Mouse (Mus musculus) hindbrain, postnatal 0 days (tissue): ENCODE results near the gene Mcub. TPM values are rescaled to one million over a fixed set of nuclear protein-coding genes. Genes with fewer than 3 reads are reported as not detected.
A peak's percentile ranks its signal among the peaks of the same experiment; 100 is the strongest.

Experiments
- ATAC-seq: fragments of 200-750 bp; cut with Nextera tagmentation; 2 replicates; pipeline ENCODE4 v1.8.0; 2017; ENCODE audit warnings: mild to moderate bottlenecking, moderate TSS enrichment, moderate library complexity
- DNase-seq: peaks from one replicate; pipeline ENCODE4 v3.0.0-alpha.2; 2015; ENCODE audit warnings: low spot score
- H3K27ac ChIP-seq: fragments of 300-500 bp; sonication (generic); 2 replicates; pipeline ENCODE4 v1.5.1; 2014; ENCODE audit warnings: mild to moderate bottlenecking
- H3K27me3 ChIP-seq: fragments of 300-500 bp; sonication (generic); 2 replicates; pipeline ENCODE4 v1.6.1; 2014; ENCODE audit warnings: low read length, mixed read lengths; ENCODE audit not compliant: insufficient read depth
- H3K36me3 ChIP-seq: fragments of 300-500 bp; sonication (generic); 2 replicates; pipeline ENCODE4 v1.6.1; 2014; ENCODE audit warnings: low read length, mixed read lengths; ENCODE audit not compliant: insufficient read depth
- H3K4me1 ChIP-seq: fragments of 300-500 bp; sonication (generic); 2 replicates; pipeline ENCODE4 v1.6.1; 2014; ENCODE audit warnings: antibody characterized with exemption, low read length, mixed read lengths; ENCODE audit not compliant: insufficient read depth
- H3K4me2 ChIP-seq: fragments of 300-500 bp; sonication (generic); 2 replicates; pipeline ENCODE4 v1.6.1; 2014; ENCODE audit warnings: low read depth, mild to moderate bottlenecking, low read length, moderate library complexity, mixed read lengths
- H3K4me3 ChIP-seq: fragments of 300-500 bp; sonication (generic); 2 replicates; pipeline ENCODE4 v1.5.1; 2014; ENCODE audit warnings: low read length
- H3K9ac ChIP-seq: fragments of 300-500 bp; sonication (generic); replicated peaks from 2 replicates; pipeline ENCODE4 v1.6.1; 2014; ENCODE audit warnings: mild to moderate bottlenecking, low read length, moderate library complexity, mixed read lengths
- H3K9me3 ChIP-seq: fragments of 300-500 bp; sonication (generic); 2 replicates; pipeline ENCODE4 v1.6.1; 2016; ENCODE audit warnings: low read length, mixed read lengths
- CTCF ChIP-seq: IDR thresholded peaks from 2 replicates; pipeline ENCODE4 v1.5.1; 2016; ENCODE audit warnings: antibody characterized with exemption, control low read depth, low read depth
- WGBS: fragments of 180-500 bp; shearing (Covaris S2); extraction: QIAGEN DNeasy Blood & Tissue Kit; methylation state at CpG from one replicate; pipeline ENCODE4 v1.1.7; 2014; 5-methylcytosine and 5-hydroxymethylcytosine counted together
- polyA plus RNA-seq: library from polyadenylated mRNA; unstranded; fragments of >200 nt; fragmentation: Nextera tagmentation; extraction: Ambion mirVana; gene quantifications from 2 replicates; pipeline ENCODE4 v1.2.1, GENCODE M21; 2015
- total RNA-seq: library from RNA; depleted of rRNA; stranded (reverse); fragments of >200 nt; gene quantifications from 2 replicates; pipeline ENCODE4 v1.2.3, GENCODE M21; 2014; rRNA removed

Gene Mcub
- total RNA-seq (3.4 and 3.6 TPM in 2 replicates), polyA plus RNA-seq (6.6 and 7.4 TPM in 2 replicates)

DNA sequence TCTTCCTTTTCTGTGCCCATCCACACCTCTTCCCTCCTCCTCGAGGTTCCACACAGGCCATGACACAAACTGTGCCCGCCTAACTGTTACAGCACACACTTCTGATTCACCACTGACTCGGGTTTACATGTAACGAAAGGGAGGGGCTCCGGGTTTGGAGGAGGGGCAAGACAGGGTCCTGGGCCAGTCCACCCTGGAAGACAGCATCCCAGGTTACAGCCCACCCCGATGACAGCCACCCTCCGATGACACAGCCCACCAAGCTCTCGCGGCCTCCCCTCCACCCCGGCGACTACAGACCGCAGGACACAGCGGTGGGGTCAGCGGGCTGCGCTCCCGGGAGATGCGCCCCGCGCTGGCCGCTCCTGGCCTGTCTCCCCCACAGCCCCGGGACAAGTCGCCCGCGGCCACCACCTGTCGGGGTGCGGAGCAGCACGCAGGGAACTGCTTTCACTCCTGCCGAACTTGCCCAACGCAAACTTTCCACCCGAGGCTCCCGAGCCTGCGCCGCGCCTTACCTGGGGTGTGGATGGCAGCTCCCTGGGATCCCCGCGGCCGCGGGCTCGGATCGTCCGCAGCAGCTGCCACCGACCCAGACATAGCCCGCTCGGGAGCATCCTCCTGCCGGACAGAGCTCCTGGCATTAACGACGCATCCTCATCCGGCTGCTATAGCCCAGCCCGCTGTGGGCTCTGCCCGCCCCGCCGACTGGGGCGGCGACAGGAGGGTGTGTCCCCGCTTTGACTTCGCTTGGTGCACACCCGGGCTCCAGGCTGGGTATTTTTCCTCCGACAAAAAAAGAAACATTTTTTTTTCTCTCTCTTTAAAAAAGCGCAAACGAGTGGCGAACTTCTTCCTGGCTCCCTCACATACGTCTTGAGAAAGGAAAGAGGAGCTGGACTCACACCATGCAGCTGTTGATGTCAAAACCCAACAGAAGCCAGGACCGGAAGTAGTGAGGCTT is at the start of gene Mcub:
TSS of gene Mcub (minus strand) at position 775 of the 964 bp plus-strand sequence.
- Histone ChIP-seq H3K4me1 (peaks cover 9% of the 10 kb centered on the region), H3K9ac (peak within 1 kb of the TSS; percentile 54), H3K9me3 (no peaks in the 10 kb centered on the region), H3K27me3 (no peaks in the 10 kb centered on the region), H3K36me3 (no peaks in the 10 kb centered on the region), H3K4me2 (peak within 1 kb of the TSS; percentile 100), H3K27ac (no peak within 1 kb of the TSS), H3K4me3 (peak within 1 kb of the TSS; percentile 59)
- under 1% methylated on average over 62 of the region's 63 CpGs for WGBS
- no peak for TF ChIP-seq CTCF
- DNase-seq (peak; percentile 36), ATAC-seq (peak; percentile 59)

- WGBS = 89% methylated on average over 2 of the region's 2 CpGs
- Histone ChIP-seq H3K9me3 (no peaks in the 10 kb centered on the region), H3K4me1 (no peaks in the 10 kb centered on the region), H3K36me3 (peaks cover 11% of the 10 kb centered on the region; the same call in 1 of the 2 replicates), H3K27ac (no peak overlapping the region), H3K4me2 (no peak overlapping the region), H3K9ac (no peak overlapping the region), H3K27me3 (no peaks in the 10 kb centered on the region), H3K4me3 (no peak overlapping the region)
- DNase-seq (no peak), ATAC-seq (no peak)
- no peak for TF ChIP-seq CTCF
Measured at GRCm38 (mm10) chr3:130012943-130013342, 42.9 kb upstream of the Mcub start.

DNA sequence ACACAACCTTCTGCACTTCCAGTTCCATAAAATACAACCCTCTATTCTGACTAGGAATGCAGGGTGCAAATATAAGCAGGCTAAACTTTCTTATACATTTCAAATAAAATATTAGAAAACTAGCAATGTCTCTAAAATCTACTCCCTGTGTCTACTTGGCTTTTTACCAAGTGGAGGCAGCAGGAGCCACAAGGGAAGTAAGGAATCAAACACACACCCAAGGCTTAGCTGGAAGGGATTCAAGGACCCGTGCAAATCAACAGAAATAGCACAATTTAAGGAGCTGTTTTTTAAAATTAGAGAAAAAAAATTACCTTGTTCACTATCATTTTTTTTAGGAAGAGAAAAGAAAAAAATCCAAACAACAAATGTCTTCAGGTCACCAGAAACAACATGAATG is 41.2 kb upstream of the Mcub start:
- 52% methylated on average over 1 of the region's 1 CpGs for WGBS
- H3K27ac ChIP-seq = no peak overlapping the region
- H3K4me1 ChIP-seq = no peaks in the 10 kb centered on the region
- no peak overlapping the region for H3K4me3 ChIP-seq
- H3K9me3 ChIP-seq = no peaks in the 10 kb centered on the region
- no peaks in the 10 kb centered on the region for H3K27me3 ChIP-seq
- ATAC-seq (no peak), DNase-seq (no peak)
- H3K36me3 ChIP-seq = peaks cover 18% of the 10 kb centered on the region
- no peak overlapping the region for H3K4me2 ChIP-seq
- no peak for TF ChIP-seq CTCF
- H3K9ac ChIP-seq = no peak overlapping the region

- H3K9ac ChIP-seq = no peak overlapping the region
- H3K36me3 ChIP-seq = peaks cover 53% of the 10 kb centered on the region
- WGBS = 94% methylated on average over 7 of the region's 7 CpGs
Measured at GRCm38 (mm10) chr3:130006141-130006540, 36.1 kb upstream of the Mcub start.

DNA sequence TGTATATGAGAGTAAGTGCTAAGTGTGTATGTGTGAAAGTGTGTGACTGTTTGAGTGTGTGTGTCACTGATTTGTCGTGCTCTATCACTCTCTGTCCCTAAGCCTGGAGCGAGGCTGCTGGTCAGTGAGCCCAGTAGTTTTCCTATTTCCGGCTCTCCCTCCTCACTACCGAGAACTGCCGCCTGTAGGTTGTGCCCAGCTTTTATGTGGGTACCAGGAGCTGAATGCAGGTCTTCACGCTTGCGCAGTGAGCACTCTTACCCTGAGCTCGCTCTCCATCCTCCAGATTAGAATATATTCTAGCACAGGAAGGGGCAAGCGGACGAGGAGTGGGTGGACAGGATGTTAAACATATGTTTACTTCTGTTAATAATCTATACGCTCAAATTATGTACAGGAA is 30.9 kb upstream of the Mcub start:
- H3K9ac ChIP-seq = no peak overlapping the region
- H3K4me2 ChIP-seq = no peak overlapping the region
- no peaks in the 10 kb centered on the region for H3K4me1 ChIP-seq
- H3K27me3 ChIP-seq = no peaks in the 10 kb centered on the region
- WGBS = 97% methylated on average over 11 of the region's 11 CpGs
- no peak for TF ChIP-seq CTCF
- no peak for DNase-seq
- ATAC-seq = no peak
- no peak overlapping the region for H3K27ac ChIP-seq
- no peaks in the 10 kb centered on the region for H3K9me3 ChIP-seq
- H3K36me3 ChIP-seq = peaks cover 62% of the 10 kb centered on the region
- no peak overlapping the region for H3K4me3 ChIP-seq

More at GRCm38 (mm10) chr3:130006141-130006540, 36.1 kb upstream of the Mcub start:
- no peaks in the 10 kb centered on the region for H3K9me3 ChIP-seq
- H3K27ac ChIP-seq = no peak overlapping the region
- ATAC-seq = no peak
- no peak for TF ChIP-seq CTCF
- H3K4me2 ChIP-seq = no peak overlapping the region
- DNase-seq = no peak
- H3K4me3 ChIP-seq = no peak overlapping the region
- H3K4me1 ChIP-seq = no peaks in the 10 kb centered on the region
- H3K27me3 ChIP-seq = no peaks in the 10 kb centered on the region

DNA sequence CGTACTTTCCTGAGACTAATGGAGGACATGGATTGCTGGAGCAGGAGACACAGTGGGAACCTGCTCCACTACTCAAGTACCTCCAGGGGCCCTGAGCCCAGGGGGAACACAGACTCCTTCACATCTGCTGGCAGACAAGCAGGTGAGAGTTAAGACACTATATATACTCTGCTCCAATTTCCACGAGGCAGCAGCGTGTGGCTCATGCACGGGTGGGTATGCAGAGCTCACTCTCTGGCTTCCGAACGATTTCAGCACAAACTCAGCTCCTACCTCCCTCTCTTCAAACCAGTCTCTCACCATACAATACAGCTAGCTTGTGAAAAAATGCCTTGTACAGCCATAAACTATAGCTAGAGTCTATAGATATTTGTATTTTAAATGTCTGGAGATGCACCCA is 28.5 kb upstream of the Mcub start:
- H3K4me1 ChIP-seq = no peaks in the 10 kb centered on the region
- ATAC-seq = no peak
- TF ChIP-seq CTCF = no peak
- 91% methylated on average over 6 of the region's 6 CpGs for WGBS
- H3K9ac ChIP-seq = no peak overlapping the region
- no peak overlapping the region for H3K27ac ChIP-seq
- no peak overlapping the region for H3K4me3 ChIP-seq
- no peaks in the 10 kb centered on the region for H3K9me3 ChIP-seq
- peaks cover 61% of the 10 kb centered on the region for H3K36me3 ChIP-seq
- no peak for DNase-seq
- no peaks in the 10 kb centered on the region for H3K27me3 ChIP-seq
- no peak overlapping the region for H3K4me2 ChIP-seq

DNA sequence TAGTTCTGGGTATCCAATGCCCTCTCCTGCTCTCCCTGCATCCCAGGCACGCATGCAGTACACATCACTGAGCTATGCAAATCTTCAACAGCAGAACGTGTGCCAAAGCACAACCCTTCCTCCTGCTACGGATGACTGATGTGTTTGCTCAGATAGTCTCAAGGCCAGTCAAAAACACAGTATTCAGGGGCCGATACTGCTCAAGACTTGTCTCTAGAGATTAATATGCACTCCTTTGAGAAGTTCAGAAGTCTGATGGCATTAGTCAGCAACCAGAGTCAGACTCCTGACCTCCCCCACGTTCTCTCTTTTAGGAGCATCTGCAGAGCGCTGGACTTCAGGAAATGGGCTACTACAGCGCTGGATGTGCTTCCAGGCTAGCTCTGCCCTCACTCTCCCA is 28.0 kb upstream of the Mcub start:
- WGBS = 79% methylated on average over 7 of the region's 7 CpGs
- Histone ChIP-seq H3K36me3 (peaks cover 63% of the 10 kb centered on the region), H3K9ac (no peak overlapping the region), H3K27me3 (no peaks in the 10 kb centered on the region), H3K4me1 (no peaks in the 10 kb centered on the region), H3K9me3 (no peaks in the 10 kb centered on the region), H3K27ac (no peak overlapping the region), H3K4me2 (no peak overlapping the region), H3K4me3 (no peak overlapping the region)
- no peak for TF ChIP-seq CTCF
- no peak for DNase-seq
- no peak for ATAC-seq
